Mouse (Mus musculus): Measurements from ENCODE around the gene Itgae.
A peak's percentile ranks its signal among the peaks of the same experiment; 100 is the strongest.

Itgae gene

DNA sequence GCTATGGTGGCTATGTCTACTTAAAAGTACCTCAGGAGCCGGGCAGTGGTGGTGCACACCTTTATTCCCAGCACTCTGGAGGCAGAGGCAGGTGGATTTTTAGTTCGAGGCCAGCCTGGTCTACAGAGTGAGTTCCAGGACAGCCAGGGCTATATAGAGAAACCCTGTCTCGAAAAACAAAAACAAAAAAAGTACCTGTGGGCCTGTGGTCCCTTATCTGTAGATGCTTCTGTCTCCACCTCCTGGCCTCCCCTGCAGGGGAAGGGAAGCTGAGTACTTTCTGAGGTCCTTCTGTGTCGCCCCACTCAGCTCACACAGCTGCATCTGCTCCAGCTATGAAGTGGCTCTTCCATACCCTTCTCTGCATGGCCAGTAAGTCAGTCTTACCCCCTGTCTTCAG lies at the start of gene Itgae:
Gene Itgae, plus strand, starts transcription at position 301 of the 400 bp plus-strand sequence.
- no peak for DNase-seq (ENCODE audit: low spot score)

- DNase-seq (ENCODE audit: low spot score): no peak
Measured at GRCm38 (mm10) chr11:73044229-73044755, 46.1 kb upstream of the Itgae start.

GRCm38 (mm10) chr11:73044789-73045188 lies 45.6 kb upstream of the Itgae start:
- no peak for DNase-seq (ENCODE audit: low spot score)

- peak; percentile 96 for DNase-seq (ENCODE audit: low spot score)
Measured at GRCm38 (mm10) chr11:73047542-73047996, 42.8 kb upstream of the Itgae start, which contains the start of gene Ncbp3. Gene Ncbp3, plus strand, starts transcription at chr11:73047783.

- DNase-seq (ENCODE audit: low spot score): no peak
Measured at GRCm38 (mm10) chr11:73048030-73048876, 42.1 kb upstream of the Itgae start.

GRCm38 (mm10) chr11:73049335-73049734 lies 41.0 kb upstream of the Itgae start:
- peak; percentile 54 for DNase-seq (ENCODE audit: low spot score)

GRCm38 (mm10) chr11:73052795-73053194 lies 37.6 kb upstream of the Itgae start:
- no peak for DNase-seq (ENCODE audit: low spot score)

- no peak for DNase-seq (ENCODE audit: low spot score)
Measured at GRCm38 (mm10) chr11:73057701-73058100, 32.7 kb upstream of the Itgae start.

GRCm38 (mm10) chr11:73059630-73060029 lies 30.8 kb upstream of the Itgae start:
- no peak for DNase-seq (ENCODE audit: low spot score)

DNA sequence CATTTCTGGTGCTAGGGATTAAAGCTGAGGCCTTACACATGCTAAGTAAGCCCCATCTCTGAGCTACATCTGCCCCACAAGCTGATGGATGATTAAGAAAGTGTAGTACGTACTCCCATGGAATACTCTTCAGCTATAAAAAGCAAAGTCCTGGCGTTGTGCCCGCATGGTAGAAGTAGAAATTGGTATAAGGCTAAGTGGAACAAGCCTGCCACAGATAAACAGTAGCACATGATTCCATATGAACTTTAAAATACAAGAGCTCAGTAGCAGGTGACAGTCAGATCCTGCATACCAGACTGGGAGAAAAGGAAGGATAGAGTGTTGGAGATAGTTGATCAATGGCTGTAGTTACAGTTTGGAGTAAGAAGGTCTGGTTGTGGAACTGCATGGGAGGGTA lies 29.0 kb upstream of the Itgae start:
- DNase-seq (ENCODE audit: low spot score): no peak

- no peak for DNase-seq (ENCODE audit: low spot score)
Measured at GRCm38 (mm10) chr11:73071839-73072238, 18.5 kb upstream of the Itgae start.

DNA sequence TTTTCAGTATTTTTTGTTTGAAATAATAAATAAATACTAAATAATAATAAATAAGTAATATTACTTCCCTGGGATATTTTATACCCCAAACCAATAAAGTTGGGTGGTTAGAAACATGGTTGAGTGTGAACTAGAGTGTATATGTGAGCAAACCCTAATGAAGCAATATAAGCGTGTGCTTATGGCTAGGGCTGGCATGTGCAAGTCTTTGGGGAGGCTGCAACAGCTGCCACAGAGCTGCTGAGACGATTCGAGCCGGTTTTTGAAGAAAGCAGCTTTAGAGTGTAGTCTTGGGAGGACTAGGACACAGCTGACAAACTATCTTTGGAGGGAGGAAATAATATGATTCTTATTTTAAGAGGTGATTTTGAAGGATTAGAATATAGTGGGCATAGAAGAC lies 14.1 kb upstream of the Itgae start:
- no peak for DNase-seq (ENCODE audit: low spot score)

- DNase-seq (ENCODE audit: low spot score): no peak
Measured at GRCm38 (mm10) chr11:73076733-73077132, 13.7 kb upstream of the Itgae start.

GRCm38 (mm10) chr11:73077211-73077720 lies 13.1 kb upstream of the Itgae start:
- no peak for DNase-seq (ENCODE audit: low spot score)

GRCm38 (mm10) chr11:73078615-73079014 lies 11.8 kb upstream of the Itgae start:
- no peak for DNase-seq (ENCODE audit: low spot score)

DNA sequence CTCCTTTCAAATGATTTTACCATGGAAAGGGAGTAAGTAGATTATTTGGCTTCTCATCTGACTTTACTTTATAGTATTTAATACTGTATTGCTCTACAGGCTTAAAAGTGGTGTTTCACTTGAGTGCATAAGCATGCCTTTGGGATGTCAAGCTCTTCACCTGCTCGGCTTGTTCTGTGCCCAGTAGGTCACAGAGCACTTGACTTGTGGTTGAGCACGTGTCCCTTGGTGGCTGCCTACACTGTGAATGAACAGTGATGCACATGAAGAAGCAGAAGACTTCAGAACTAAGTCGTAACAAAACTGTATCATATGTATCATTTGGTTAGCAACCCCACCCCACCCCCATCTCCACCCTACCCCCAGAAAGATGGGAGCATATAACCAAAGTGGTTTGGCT lies 10.1 kb upstream of the Itgae start:
- DNase-seq (ENCODE audit: low spot score): no peak

GRCm38 (mm10) chr11:73084303-73084702 lies 6.1 kb upstream of the Itgae start:
- no peak for DNase-seq (ENCODE audit: low spot score)

DNA sequence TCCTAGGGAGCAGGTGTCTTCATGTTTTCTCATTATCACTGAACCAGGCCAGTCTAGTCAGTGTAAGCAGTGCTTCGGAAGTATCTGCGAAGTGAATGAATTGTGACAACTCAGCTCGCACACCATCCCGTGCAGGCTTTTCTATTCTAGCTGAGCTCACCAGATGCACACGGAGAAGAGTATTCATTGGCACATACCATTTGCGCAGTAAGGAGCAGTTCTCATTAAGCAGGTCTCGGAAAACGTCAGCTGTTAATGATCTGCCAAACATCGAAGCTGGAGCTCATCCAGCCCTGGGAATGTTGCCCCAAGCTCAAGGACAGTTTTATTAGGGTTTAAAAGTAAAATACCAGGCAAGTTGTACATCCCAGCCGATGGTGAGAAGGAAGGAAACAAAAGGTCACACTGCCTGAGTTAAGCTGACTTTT lies 5.6 kb upstream of the Itgae start:
- peak; percentile 81 for DNase-seq (ENCODE audit: low spot score)

DNA sequence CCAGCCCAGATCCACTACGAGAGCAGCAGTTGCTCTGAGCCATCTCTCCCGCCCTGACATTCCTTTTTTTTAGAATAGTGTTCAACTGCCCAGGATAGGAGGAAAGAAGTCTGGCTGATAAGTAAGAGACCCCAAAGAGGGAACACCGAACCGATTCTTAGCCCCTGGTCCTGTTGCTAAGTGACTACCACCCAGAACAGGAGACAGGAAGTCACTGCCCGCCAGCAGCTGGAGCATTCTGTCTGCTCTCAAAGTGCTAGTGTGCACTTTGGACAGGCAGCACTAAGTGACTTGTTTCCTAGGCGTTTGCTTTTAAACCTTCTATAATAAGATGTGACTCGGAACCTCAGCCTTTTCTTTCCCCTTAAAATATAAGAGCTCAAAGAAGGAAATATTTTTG lies 5.0 kb upstream of the Itgae start:
- peak; percentile 28 for DNase-seq (ENCODE audit: low spot score)

- no peak for DNase-seq (ENCODE audit: low spot score)
Measured at GRCm38 (mm10) chr11:73087700-73088480, 2.5 kb upstream of the Itgae start.

DNA sequence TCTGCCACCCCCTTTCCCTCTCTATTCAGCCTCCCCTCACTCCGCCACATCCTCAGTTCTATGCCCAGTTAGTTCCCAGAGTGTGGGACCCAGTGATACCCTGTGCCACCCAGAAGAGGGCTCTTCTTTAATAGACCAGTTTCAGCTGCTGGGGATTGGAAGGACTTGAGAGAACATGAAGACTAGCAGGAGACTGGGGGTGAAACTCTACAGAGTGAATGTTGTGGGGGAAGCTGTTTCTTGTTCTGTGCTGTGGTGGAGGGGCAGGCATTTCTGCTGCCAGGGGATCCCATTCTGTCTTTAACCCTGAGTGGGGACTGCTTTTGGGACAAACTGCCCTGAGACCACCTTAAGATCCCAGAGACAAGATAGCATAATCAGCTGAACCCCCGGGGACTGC lies 443 bp downstream of the Itgae start:
- DNase-seq (ENCODE audit: low spot score): no peak

DNA sequence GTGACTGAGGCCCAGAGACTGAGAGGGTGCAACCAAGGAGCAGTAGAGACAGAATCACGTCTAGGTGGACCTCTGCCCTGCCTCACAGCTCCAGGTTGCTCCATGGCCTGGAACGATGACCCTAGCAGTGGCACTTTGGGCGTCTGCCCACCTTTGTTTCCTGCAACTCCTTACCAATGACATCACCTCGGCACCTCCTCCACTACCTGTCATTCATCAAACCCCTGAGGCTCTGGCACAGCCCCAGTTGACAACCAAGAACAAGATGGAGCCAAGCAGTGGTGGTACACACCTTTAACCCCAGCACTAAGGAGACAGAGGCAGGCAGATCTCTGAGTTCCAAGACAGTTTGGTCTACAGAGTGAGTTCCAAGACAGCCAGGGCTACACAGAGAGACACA lies 1.7 kb downstream of the Itgae start:
- no peak for DNase-seq (ENCODE audit: low spot score)

DNA sequence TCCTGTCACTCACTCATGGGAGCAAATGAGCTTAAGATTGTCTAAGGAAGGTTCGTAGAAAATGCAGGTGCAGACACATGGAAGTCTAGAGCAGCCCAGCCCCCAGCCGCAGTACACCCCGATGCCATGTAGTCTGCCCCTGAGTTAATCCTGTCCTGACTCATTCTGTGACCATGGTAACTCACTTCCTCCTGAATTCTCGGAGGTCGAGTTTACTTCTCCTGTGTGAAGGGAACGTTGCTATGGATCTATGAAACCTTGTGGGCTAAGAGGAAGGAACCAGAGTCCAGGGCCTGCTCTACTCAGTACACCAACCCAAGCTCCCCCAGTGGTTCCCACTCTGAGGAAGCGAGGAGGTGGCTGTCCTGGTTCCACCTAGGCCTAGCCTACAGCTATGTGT lies 2.5 kb downstream of the Itgae start:
- DNase-seq (ENCODE audit: low spot score): no peak

Data from yolk sac, embryonic 10.5 days (tissue).